Mouse (Mus musculus) heart, adult 2 months (tissue): Measurements from ENCODE around the gene Vmn1r138. TPM values are rescaled to one million over a fixed set of nuclear protein-coding genes. Genes with fewer than 3 reads are reported as not detected.
"Not testable (repeated sequence)": the region's sequence is repeated elsewhere in the genome, so short reads cannot be mapped to it uniquely, and the experiment has no call there.

Source experiments
- DNase-seq, 2 experiments: peaks; one replicate each; pipeline ENCODE4 v3.0.0; 2021
- H3K27ac ChIP-seq: fragments of 200-600 bp; 2 replicates; pipeline ENCODE4 v1.8.1; 2022
- H3K27me3 ChIP-seq: fragments of 200-500 bp; 2 replicates; pipeline ENCODE4 v1.6.1; 2012; ENCODE audit warnings: mild to moderate bottlenecking, low read length, inconsistent platforms, mixed read lengths; ENCODE audit not compliant: control insufficient read depth, insufficient read depth
- H3K36me3 ChIP-seq: fragments of 200-500 bp; 2 replicates; pipeline ENCODE4 v1.6.1; 2012; ENCODE audit warnings: low read length, inconsistent platforms; ENCODE audit not compliant: control insufficient read depth, insufficient read depth
- H3K4me1 ChIP-seq: fragments of 200-500 bp; 2 replicates; pipeline ENCODE4 v1.6.1; 2011; ENCODE audit warnings: low read length; ENCODE audit not compliant: control insufficient read depth, insufficient read depth
- H3K4me3 ChIP-seq: fragments of 200-600 bp; 2 replicates; pipeline ENCODE4 v1.8.1; 2022
- H3K79me2 ChIP-seq: fragments of 200-500 bp; replicated peaks from 2 replicates; pipeline ENCODE4 v1.6.1; 2012; ENCODE audit warnings: mild to moderate bottlenecking, inconsistent platforms, low read length, moderate library complexity, mixed read lengths; ENCODE audit not compliant: control insufficient read depth, insufficient read depth
- H3K9ac ChIP-seq: fragments of 200-500 bp; 2 replicates; pipeline ENCODE4 v1.6.1; 2012; ENCODE audit warnings: low read depth, mild to moderate bottlenecking, control low read depth, inconsistent platforms, low read length, mixed read lengths
- WGBS: fragments of 180-500 bp; shearing (Covaris S2); methylation state at CpG from one replicate; pipeline ENCODE4 v1.1.7; 2018; 5-methylcytosine and 5-hydroxymethylcytosine counted together
- intact Hi-C: fragments of 180-260 bp; cut with DNase I; formaldehyde crosslinking; loops from one replicate; pipeline ENCODE4 v1.15.1; 2025
- long read RNA-seq: library from polyadenylated mRNA; stranded (forward); transcript quantifications from one replicate; pipeline ENCODE4 v2.0.0, GENCODE M21; 2021
- polyA plus RNA-seq: library from polyadenylated mRNA; depleted of rRNA; stranded (reverse); fragments of >200 nt; gene quantifications from 2 replicates; pipeline ENCODE4 v1.2.3, GENCODE M21; 2012; rRNA removed
- total RNA-seq, 2 experiments: library from RNA; stranded (reverse); gene quantifications; 2 replicates each; pipeline ENCODE4 v1.2.3; 2021

Vmn1r138 gene
- total RNA-seq (not detected), polyA plus RNA-seq (not detected in 2 replicates)
- long read RNA-seq: 0 reads

GRCm38 (mm10) chr7:22028797-22029196, at the start of gene Vmn1r138:
Gene Vmn1r138, minus strand, starts transcription at chr7:22028897.
- DNase-seq, H3K79me2 ChIP-seq, H3K27me3 ChIP-seq, intact Hi-C loops, H3K27ac ChIP-seq, H3K36me3 ChIP-seq, H3K4me1 ChIP-seq, H3K9ac ChIP-seq, H3K4me3 ChIP-seq: not testable (repeated sequence)
- WGBS: no CpG with 5 or more reads among the region's 2 CpGs

GRCm38 (mm10) chr7:22068757-22069156, 40.1 kb upstream of the Vmn1r138 start, which contains the start of gene Vmn1r139:
Gene Vmn1r139, plus strand, starts transcription at chr7:22069057.
- H3K36me3 ChIP-seq, H3K9ac ChIP-seq, H3K27me3 ChIP-seq, DNase-seq, H3K4me1 ChIP-seq, H3K79me2 ChIP-seq, H3K4me3 ChIP-seq, H3K27ac ChIP-seq, intact Hi-C loops: not testable (repeated sequence)
- no CpG with 5 or more reads among the region's 7 CpGs for WGBS

- H3K27ac ChIP-seq, H3K79me2 ChIP-seq, H3K4me1 ChIP-seq, H3K27me3 ChIP-seq, H3K9ac ChIP-seq, DNase-seq, H3K36me3 ChIP-seq, intact Hi-C loops, H3K4me3 ChIP-seq: not testable (repeated sequence)
- no CpG with 5 or more reads among the region's 1 CpGs for WGBS
Measured at GRCm38 (mm10) chr7:22056205-22056604, 27.5 kb upstream of the Vmn1r138 start, which contains the start of gene Gm6176. Gene Gm6176, minus strand, starts transcription at chr7:22056305.

- WGBS: no CpG with 5 or more reads among the region's 3 CpGs
- H3K9ac ChIP-seq, H3K4me1 ChIP-seq, H3K4me3 ChIP-seq, DNase-seq, H3K79me2 ChIP-seq, H3K27ac ChIP-seq, H3K27me3 ChIP-seq, H3K36me3 ChIP-seq, intact Hi-C loops: not testable (repeated sequence)
Measured at GRCm38 (mm10) chr7:21994287-21994686, 34.4 kb downstream of the Vmn1r138 start, which contains the start of gene Vmn1r137. Gene Vmn1r137, plus strand, starts transcription at chr7:21994587.

Other genes with a start within 250 kb of the Vmn1r138 start
- not detected for gene Gm4177, start 232.2 kb downstream of the Vmn1r138 start, total RNA-seq
- not detected in 2 replicates for gene Gm4177, start 232.2 kb downstream of the Vmn1r138 start, polyA plus RNA-seq
- gene Vmn1r135, start 196.5 kb downstream of the Vmn1r138 start, total RNA-seq: not detected
- gene Vmn1r135, start 196.5 kb downstream of the Vmn1r138 start, polyA plus RNA-seq: not detected in 2 replicates
- not detected for gene Gm5725, start 184.6 kb downstream of the Vmn1r138 start, total RNA-seq
- gene Gm5725, start 184.6 kb downstream of the Vmn1r138 start, polyA plus RNA-seq: not detected in 2 replicates
- not detected for gene Gm5891, start 107.6 kb downstream of the Vmn1r138 start, total RNA-seq
- gene Gm5891, start 107.6 kb downstream of the Vmn1r138 start, polyA plus RNA-seq: not detected in 2 replicates
- gene Vmn1r137, start 34.3 kb downstream of the Vmn1r138 start, total RNA-seq: not detected
- not detected in 2 replicates for gene Vmn1r137, start 34.3 kb downstream of the Vmn1r138 start, polyA plus RNA-seq
- gene Gm6176, start 27.4 kb upstream of the Vmn1r138 start, total RNA-seq: not detected
- gene Gm6176, start 27.4 kb upstream of the Vmn1r138 start, polyA plus RNA-seq: not detected in 2 replicates
- not detected for gene Vmn1r139, start 40.2 kb upstream of the Vmn1r138 start, total RNA-seq
- not detected in 2 replicates for gene Vmn1r139, start 40.2 kb upstream of the Vmn1r138 start, polyA plus RNA-seq
- not detected for gene Gm16451, start 89.3 kb upstream of the Vmn1r138 start, total RNA-seq
- not detected in 2 replicates for gene Gm16451, start 89.3 kb upstream of the Vmn1r138 start, polyA plus RNA-seq
- not detected for gene Gm10666, start 105.8 kb upstream of the Vmn1r138 start, total RNA-seq
- gene Gm10666, start 105.8 kb upstream of the Vmn1r138 start, polyA plus RNA-seq: not detected in 2 replicates
- gene Vmn1r142, start 135.1 kb upstream of the Vmn1r138 start, total RNA-seq: not detected
- gene Vmn1r142, start 135.1 kb upstream of the Vmn1r138 start, polyA plus RNA-seq: not detected in 2 replicates
- gene Vmn1r143, start 160.5 kb upstream of the Vmn1r138 start, total RNA-seq: not detected
- not detected in 2 replicates for gene Vmn1r143, start 160.5 kb upstream of the Vmn1r138 start, polyA plus RNA-seq
- gene Gm8653, start 172.4 kb upstream of the Vmn1r138 start, total RNA-seq: not detected
- gene Gm8653, start 172.4 kb upstream of the Vmn1r138 start, polyA plus RNA-seq: not detected in 2 replicates
- not detected for gene Gm8453, start 200.6 kb upstream of the Vmn1r138 start, total RNA-seq
- not detected in 2 replicates for gene Gm8453, start 200.6 kb upstream of the Vmn1r138 start, polyA plus RNA-seq